Mouse (Mus musculus) spleen, adult 2 months (tissue): ENCODE measurements around the gene Hmg20a. TPM values are rescaled to one million over a fixed set of nuclear protein-coding genes. Genes with fewer than 3 reads are reported as not detected.

ENCODE experiments used
- DNase-seq, 2 experiments: peaks; one replicate each; pipeline versions ENCODE4 v3.0.0 to v3.0.0-alpha.2; 2012 to 2021; ENCODE audit warnings: low spot score in 2 of 2, low read depth in 1 of 2
- H3K27ac ChIP-seq: fragments of 200-500 bp; 2 replicates; pipeline ENCODE4 v1.5.1; 2012; ENCODE audit warnings: low read length, inconsistent platforms; ENCODE audit not compliant: insufficient read depth
- H3K27me3 ChIP-seq: fragments of 200-500 bp; 2 replicates; pipeline ENCODE4 v1.6.1; 2012; ENCODE audit warnings: mild to moderate bottlenecking, moderate library complexity, low read length, inconsistent platforms; ENCODE audit not compliant: control insufficient read depth, insufficient read depth
- H3K36me3 ChIP-seq: fragments of 200-500 bp; 2 replicates; pipeline ENCODE4 v1.6.1; 2012; ENCODE audit warnings: mild to moderate bottlenecking, low read length, inconsistent platforms; ENCODE audit not compliant: control insufficient read depth, insufficient read depth
- H3K4me1 ChIP-seq: fragments of 200-500 bp; 2 replicates; pipeline ENCODE4 v1.6.1; 2011; ENCODE audit warnings: inconsistent platforms; ENCODE audit not compliant: control insufficient read depth, insufficient read depth, insufficient read length
- H3K4me3 ChIP-seq: fragments of 200-500 bp; 2 replicates; pipeline ENCODE4 v1.5.1; 2011; ENCODE audit warnings: mild to moderate bottlenecking, inconsistent platforms; ENCODE audit not compliant: insufficient read depth, insufficient read length; ENCODE audit errors: extremely low read depth
- CTCF ChIP-seq: fragments of 200-500 bp; IDR thresholded peaks from 2 replicates; pipeline ENCODE4 v1.5.1; 2011; ENCODE audit warnings: mild to moderate bottlenecking, inconsistent platforms; ENCODE audit not compliant: insufficient read depth, insufficient read length, insufficient replicate concordance; ENCODE audit errors: extremely low read depth
- POLR2A ChIP-seq: fragments of 200-500 bp; IDR thresholded peaks from 2 replicates; pipeline ENCODE4 v1.6.1; 2011; ENCODE audit warnings: low read depth, low read length, inconsistent platforms
- WGBS: fragments of 180-500 bp; shearing (Covaris S2); methylation state at CpG from one replicate; pipeline ENCODE4 v1.1.7; 2018; 5-methylcytosine and 5-hydroxymethylcytosine counted together
- polyA plus RNA-seq: library from polyadenylated mRNA; depleted of rRNA; stranded (reverse); fragments of >200 nt; gene quantifications from 2 replicates; pipeline ENCODE4 v1.2.3, GENCODE M21; 2012

The Hmg20a gene
- polyA plus RNA-seq, 1 experiment, result 17.6 TPM

DNA sequence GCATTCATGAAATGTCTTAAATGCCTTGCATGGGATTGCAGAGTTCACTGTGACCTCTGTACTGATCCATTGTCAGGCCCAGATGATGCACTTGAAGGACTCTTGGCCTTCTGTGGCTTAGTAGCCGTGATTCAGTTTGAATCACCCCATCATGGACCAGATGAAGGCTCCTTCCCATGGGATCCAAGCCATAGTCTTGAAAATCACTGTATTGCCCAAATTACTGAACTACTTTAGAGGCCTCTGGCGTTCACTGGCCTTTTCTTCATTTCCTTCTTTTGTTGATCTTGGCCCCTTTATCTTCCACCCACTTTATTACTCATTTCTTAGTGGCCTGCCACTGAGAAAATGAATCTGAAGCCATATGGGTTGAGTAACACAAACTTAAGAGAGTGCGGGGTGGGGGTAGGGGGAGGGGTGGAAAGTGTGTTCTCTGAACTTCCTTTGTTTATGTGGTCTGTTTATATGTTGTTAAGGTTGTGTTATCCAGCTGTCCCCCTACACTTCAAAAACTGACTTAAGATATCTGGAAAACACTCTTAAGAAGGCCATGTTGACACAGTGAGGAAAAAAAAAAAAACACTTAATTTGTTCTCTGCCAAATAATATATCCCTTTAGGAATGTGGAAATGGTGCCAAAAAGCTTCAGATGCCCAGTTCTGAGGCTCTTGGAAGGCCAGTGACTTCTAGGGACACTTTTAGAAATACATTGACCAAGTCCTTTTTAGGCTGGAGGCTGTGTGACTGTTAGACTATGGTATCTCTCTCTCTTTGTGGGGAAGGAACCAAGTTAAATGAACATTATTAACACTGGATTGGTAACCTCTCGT is 45.5 kb downstream of the Hmg20a start:
- no peaks in the 10 kb centered on the region for H3K27me3 ChIP-seq
- H3K4me1 ChIP-seq, result peaks cover 2% of the 10 kb centered on the region; the same call in 1 of the 2 replicates
- no peak overlapping the region for H3K4me3 ChIP-seq
- DNase-seq, result no peak
- peaks cover 6% of the 10 kb centered on the region for H3K36me3 ChIP-seq
- WGBS, result 78% methylated on average over 4 of the region's 4 CpGs
- TF ChIP-seq CTCF (no peak), POLR2A (no peak)
- H3K27ac ChIP-seq, result no peak overlapping the region

GRCm38 (mm10) chr9:56464863-56465654 is 46.6 kb downstream of the Hmg20a start:
- 7% methylated on average over 23 of the region's 23 CpGs for WGBS
- no peaks in the 10 kb centered on the region for H3K27me3 ChIP-seq
- peaks cover 8% of the 10 kb centered on the region for H3K36me3 ChIP-seq
- TF ChIP-seq POLR2A (no peak), CTCF (no peak)
- peak overlapping the region; percentile 22; the same call in 1 of the 2 replicates for H3K4me3 ChIP-seq
- DNase-seq, result peak; percentile 42 to 59
- H3K4me1 ChIP-seq, result peaks cover 2% of the 10 kb centered on the region; the same call in 1 of the 2 replicates
- H3K27ac ChIP-seq, result peak overlapping the region; percentile 55

DNA sequence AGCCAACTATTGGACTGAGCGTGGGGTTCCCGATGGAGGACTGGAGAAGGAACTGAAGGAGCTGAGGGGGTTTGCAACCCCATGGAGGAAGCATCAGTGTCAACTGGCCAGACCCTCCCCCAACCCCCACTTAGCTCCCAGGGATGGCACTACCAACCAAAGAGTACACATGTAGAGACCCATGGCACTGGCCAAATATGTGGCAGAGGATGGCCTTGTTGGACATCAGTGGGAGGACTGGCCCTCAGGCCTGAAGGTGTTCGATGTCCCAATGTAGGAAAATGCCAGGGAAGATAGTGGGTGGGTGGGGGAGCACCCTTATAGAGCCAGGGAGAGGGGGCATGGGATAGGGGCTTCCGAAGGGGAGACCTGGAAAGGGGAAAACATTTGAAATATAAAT is 47.8 kb downstream of the Hmg20a start:
- H3K27me3 ChIP-seq, result no peaks in the 10 kb centered on the region
- peaks cover 8% of the 10 kb centered on the region for H3K36me3 ChIP-seq
- WGBS, result 83% methylated on average over 4 of the region's 4 CpGs
- H3K27ac ChIP-seq, result no peak overlapping the region
- DNase-seq, result no peak
- TF ChIP-seq POLR2A (no peak), CTCF (no peak)
- peaks cover 2% of the 10 kb centered on the region; the same call in 1 of the 2 replicates for H3K4me1 ChIP-seq
- H3K4me3 ChIP-seq, result no peak overlapping the region

DNA sequence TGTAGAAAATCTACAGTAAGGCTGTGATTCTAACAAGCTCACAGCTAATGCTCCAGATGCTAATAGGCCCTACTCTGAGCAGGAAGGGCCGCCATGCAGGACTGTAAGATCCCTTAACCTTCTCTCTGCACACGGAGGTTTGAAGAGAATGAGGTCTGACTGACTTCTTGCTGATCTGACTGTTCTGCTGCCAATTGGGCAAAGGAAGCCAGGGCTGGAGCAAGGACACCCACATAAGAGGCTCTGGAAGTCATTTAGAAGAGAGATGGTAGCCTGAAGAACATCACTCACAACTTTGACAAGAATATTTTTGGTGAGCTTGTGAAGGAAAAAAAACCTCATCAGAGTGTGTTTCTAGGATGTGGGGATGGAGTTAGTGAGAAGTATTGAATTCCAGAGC is 51.2 kb downstream of the Hmg20a start:
- Histone ChIP-seq H3K36me3 (peaks cover 15% of the 10 kb centered on the region), H3K27ac (no peak overlapping the region)
- 75% methylated on average over 2 of the region's 2 CpGs for WGBS

DNA sequence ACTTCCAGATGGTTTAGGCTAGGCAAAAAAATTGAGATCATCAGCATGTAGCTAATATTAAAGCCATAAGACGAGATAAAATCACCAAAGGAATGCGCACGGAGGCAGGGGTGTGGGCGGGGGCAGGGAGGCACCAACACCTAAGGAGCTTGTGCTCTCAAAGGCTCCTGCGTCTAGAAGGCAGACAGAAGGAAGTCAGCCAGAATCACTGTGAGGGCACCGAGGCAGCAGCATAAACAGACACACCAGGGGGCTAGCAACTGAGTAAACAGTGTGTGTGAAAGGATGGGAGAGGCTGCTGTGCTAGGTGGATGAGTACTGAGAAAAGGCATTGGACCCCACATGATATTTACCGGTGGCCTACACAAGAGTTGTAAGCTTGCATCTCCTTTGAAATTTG is 51.9 kb downstream of the Hmg20a start:
- Histone ChIP-seq H3K4me3 (no peak overlapping the region), H3K36me3 (peaks cover 15% of the 10 kb centered on the region), H3K27ac (no peak overlapping the region), H3K27me3 (no peaks in the 10 kb centered on the region), H3K4me1 (peaks cover 2% of the 10 kb centered on the region; the same call in 1 of the 2 replicates)
- no peak for DNase-seq
- TF ChIP-seq CTCF (no peak), POLR2A (no peak)
- WGBS, result 78% methylated on average over 7 of the region's 7 CpGs

More for the DNA sequence above, 51.2 kb downstream of the Hmg20a start:
- no peak for DNase-seq
- no peak for TF ChIP-seq POLR2A
- no peak for TF ChIP-seq CTCF
- H3K27me3 ChIP-seq, result no peaks in the 10 kb centered on the region
- H3K4me1 ChIP-seq, result peaks cover 2% of the 10 kb centered on the region; the same call in 1 of the 2 replicates
- no peak overlapping the region for H3K4me3 ChIP-seq

GRCm38 (mm10) chr9:56478975-56479647 is 60.7 kb downstream of the Hmg20a start:
- TF ChIP-seq CTCF (no peak), POLR2A (no peak)
- H3K4me3 ChIP-seq, result no peak overlapping the region
- WGBS, result 83% methylated on average over 5 of the region's 5 CpGs
- H3K27ac ChIP-seq, result no peak overlapping the region
- no peak for DNase-seq
- H3K4me1 ChIP-seq, result no peaks in the 10 kb centered on the region
- H3K27me3 ChIP-seq, result no peaks in the 10 kb centered on the region
- H3K36me3 ChIP-seq, result peaks cover 11% of the 10 kb centered on the region
